Mouse (Mus musculus) heart, embryonic 15.5 days (tissue): ENCODE measurements around the gene Mast1. TPM values are rescaled to one million over a fixed set of nuclear protein-coding genes. Genes with fewer than 3 reads are reported as not detected.

ENCODE experiments used
- ATAC-seq: fragments of 200-750 bp; cut with Nextera tagmentation; replicated peaks from 2 replicates; pipeline ENCODE4 v1.8.0; 2017; ENCODE audit warnings: low read depth, moderate TSS enrichment; ENCODE audit not compliant: insufficient number of reproducible peaks, insufficient read depth, low FRiP score
- H3K27ac ChIP-seq: fragments of 300-500 bp; sonication (generic); 2 replicates; pipeline ENCODE4 v1.5.1; 2015; ENCODE audit warnings: mild to moderate bottlenecking, inconsistent platforms
- H3K27me3 ChIP-seq: fragments of 300-500 bp; sonication (generic); 2 replicates; pipeline ENCODE4 v1.6.1; 2015; ENCODE audit warnings: inconsistent platforms
- H3K36me3 ChIP-seq: fragments of 300-500 bp; sonication (generic); 2 replicates; pipeline ENCODE4 v1.6.1; 2015; ENCODE audit warnings: mild to moderate bottlenecking, inconsistent platforms
- H3K4me1 ChIP-seq: fragments of 300-500 bp; sonication (generic); replicated peaks from 2 replicates; pipeline ENCODE4 v1.6.1; 2015; ENCODE audit warnings: inconsistent platforms
- H3K4me2 ChIP-seq: fragments of 300-500 bp; sonication (generic); 2 replicates; pipeline ENCODE4 v1.6.1; 2015; ENCODE audit warnings: inconsistent platforms, mild to moderate bottlenecking, moderate library complexity
- H3K4me3 ChIP-seq: fragments of 300-500 bp; sonication (generic); 2 replicates; pipeline ENCODE4 v1.5.1; 2015; ENCODE audit warnings: mild to moderate bottlenecking, inconsistent platforms
- H3K9ac ChIP-seq: fragments of 300-500 bp; sonication (generic); 2 replicates; pipeline ENCODE4 v1.6.1; 2015; ENCODE audit warnings: mild to moderate bottlenecking, inconsistent platforms
- H3K9me3 ChIP-seq: fragments of 300-500 bp; sonication (generic); replicated peaks from 2 replicates; pipeline ENCODE4 v1.6.1; 2016; ENCODE audit warnings: inconsistent platforms
- WGBS: fragments of 180-500 bp; shearing (Covaris S2); methylation state at CpG from one replicate; pipeline ENCODE4 v1.1.7; 2015; ENCODE audit warnings: mixed read lengths; 5-methylcytosine and 5-hydroxymethylcytosine counted together
- polyA plus RNA-seq: library from polyadenylated mRNA; unstranded; fragments of >200 nt; fragmentation: Nextera tagmentation; extraction: Ambion mirVana; gene quantifications from 2 replicates; pipeline ENCODE4 v1.2.1, GENCODE M21; 2015

Mast1 gene
- polyA plus RNA-seq: 0.09 and 0.41 TPM in 2 replicates

DNA sequence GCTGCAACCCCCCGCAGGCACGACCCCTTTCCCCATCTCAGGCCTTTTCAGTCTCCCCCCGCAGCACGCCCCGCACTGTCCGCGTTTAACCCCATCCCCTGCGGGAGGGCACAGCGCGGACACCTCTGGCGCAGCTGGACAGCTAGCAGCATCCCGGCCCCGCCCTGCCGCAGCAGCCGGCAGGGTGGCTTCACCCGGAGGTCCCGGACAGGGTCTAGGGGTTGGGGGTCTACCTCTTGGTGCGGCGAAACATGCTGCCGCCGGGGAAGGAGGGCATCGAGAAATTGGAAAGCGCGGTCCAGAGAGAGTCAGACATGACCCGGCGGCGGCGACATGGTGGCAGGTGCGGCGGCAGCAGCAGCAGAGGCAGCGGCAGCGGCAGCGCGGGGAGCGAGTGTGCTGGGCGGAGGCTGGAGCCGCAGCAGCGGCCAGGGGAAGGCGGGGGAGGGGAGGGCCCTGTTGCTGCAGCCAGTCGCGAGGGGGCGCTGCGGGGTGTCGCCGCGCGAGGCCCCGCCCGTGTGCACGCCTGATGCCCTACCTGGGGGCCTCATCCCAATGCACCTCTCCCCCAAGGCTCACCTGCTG, at the start of gene Mast1:
Mast1 (minus strand) TSS at position 398 of the 585 bp plus-strand sequence.
- Histone ChIP-seq H3K27me3 (peaks cover 78% of the 10 kb centered on the region), H3K4me3 (peak within 1 kb of the TSS; percentile 46), H3K27ac (no peak within 1 kb of the TSS), H3K4me2 (peak within 1 kb of the TSS; percentile 71), H3K9ac (0 out of 2 replicates have a peak within 1 kb of the TSS, but pooled peaks have one; percentile 40), H3K9me3 (no peaks in the 10 kb centered on the region), H3K36me3 (no peaks in the 10 kb centered on the region), H3K4me1 (peaks cover 12% of the 10 kb centered on the region)
- under 1% methylated on average over 50 of the region's 50 CpGs for WGBS
- ATAC-seq: peak; percentile 56

DNA sequence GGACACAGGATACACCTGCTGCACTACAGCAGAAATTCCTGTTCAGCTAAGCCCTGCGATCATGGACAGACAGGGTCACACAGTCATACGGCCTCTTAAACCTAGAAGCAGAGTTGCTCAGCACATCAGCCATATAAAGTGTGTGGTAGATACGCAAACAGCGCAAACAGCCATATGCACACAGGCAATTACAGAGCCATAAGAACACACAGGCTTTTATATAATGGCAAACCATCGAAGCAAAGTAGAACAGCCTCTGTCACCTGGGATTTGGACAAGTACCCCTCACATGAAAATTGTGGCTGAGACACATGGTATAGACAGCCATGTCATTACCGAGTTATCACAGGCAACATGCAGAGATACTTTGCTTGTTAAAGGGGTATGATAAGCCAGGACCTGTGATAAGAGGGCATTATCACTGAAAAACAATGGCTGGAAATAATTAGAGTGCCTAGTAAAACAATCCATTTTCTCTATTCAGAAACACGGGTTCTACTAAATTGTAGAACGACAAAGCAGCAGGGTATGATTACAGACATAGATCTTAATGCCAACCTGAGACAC, 49.3 kb upstream of the Mast1 start:
- Histone ChIP-seq H3K36me3 (no peaks in the 10 kb centered on the region), H3K4me1 (peaks cover 48% of the 10 kb centered on the region), H3K27me3 (no peaks in the 10 kb centered on the region), H3K4me3 (peak overlapping the region; percentile 61), H3K9me3 (no peaks in the 10 kb centered on the region), H3K9ac (peak overlapping the region; percentile 64; the same call in 1 of the 2 replicates), H3K4me2 (peak overlapping the region; percentile 99), H3K27ac (peak overlapping the region; percentile 72)
- 30% methylated on average over 8 of the region's 8 CpGs for WGBS
- no peak for ATAC-seq

DNA sequence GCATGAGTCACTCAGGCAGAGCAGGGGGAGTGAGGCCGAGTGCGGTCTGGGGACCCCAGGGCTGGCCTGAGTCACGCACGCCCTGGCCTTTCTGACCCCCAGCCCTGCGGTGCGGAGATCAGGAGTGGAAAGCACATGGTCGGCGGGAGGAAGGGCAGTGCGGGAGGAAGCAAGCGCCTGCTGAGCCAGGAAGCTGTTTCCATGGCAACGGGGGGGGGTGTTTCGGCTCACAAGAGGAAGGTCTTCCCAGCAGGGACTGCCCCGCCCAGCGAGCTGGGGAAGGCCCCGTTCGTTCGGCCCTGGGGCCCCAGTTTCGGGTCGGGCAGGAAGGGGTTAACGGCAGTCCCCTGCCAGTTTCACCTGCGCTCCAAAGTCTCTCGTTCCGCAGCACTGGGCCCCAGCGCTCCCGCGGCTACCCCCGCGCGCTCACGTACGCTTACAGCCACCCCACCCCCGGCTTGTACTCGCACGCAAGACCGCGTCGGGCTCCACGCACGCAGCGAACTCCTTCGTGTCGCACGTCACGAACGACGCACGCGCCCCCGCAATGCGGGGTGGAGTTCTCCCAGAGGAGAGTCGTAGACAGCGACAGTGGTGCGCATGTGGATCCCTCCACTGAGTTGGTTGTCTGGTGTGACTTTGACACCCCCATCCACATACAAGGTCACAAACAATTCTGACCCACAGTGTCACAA, 48.7 kb upstream of the Mast1 start:
- H3K4me3 ChIP-seq: peak overlapping the region; percentile 61
- ATAC-seq: peak; percentile 15

DNA sequence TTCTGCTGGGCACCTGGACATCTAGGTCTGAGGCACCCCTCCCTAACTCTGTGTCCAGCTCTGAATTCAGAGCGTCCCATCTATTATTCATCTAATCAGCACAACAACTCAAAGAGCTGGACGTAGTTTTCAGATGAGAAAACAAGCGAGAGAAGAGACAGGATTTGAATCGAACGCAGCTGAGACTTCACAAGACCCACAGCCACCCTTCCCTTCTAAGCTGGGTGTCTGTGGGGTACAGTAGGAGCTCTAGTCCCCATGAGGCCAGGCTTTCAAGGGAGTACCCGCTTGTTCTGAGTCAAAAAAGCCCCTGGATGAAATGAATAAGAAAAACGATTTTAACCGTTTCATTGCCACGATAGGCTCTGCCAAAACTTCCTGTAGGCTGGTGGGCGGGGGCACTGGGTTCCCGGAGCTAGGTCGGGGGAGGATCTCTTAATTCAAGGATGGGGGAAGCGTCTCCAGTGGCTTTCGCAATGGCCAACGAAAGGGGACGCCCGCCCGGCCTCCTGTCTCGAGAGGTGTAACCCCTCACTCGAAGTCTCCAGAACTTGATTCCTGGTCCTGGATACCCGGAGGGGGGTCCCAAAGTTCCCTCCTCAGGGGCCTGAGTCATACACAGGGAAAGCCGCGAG, 48.0 kb upstream of the Mast1 start:
- Histone ChIP-seq H3K9ac (peak overlapping the region; percentile 64), H3K4me1 (peaks cover 54% of the 10 kb centered on the region)
- WGBS: 2% methylated on average over 23 of the region's 23 CpGs

More for the DNA sequence above, 48.7 kb upstream of the Mast1 start:
- peak overlapping the region; percentile 64 for H3K9ac ChIP-seq
- peak overlapping the region; percentile 99 for H3K4me2 ChIP-seq
- H3K27ac ChIP-seq: peak overlapping the region; percentile 72
- H3K9me3 ChIP-seq: no peaks in the 10 kb centered on the region
- H3K27me3 ChIP-seq: no peaks in the 10 kb centered on the region
- H3K36me3 ChIP-seq: no peaks in the 10 kb centered on the region
- under 1% methylated on average over 53 of the region's 53 CpGs for WGBS
- peaks cover 51% of the 10 kb centered on the region for H3K4me1 ChIP-seq

DNA sequence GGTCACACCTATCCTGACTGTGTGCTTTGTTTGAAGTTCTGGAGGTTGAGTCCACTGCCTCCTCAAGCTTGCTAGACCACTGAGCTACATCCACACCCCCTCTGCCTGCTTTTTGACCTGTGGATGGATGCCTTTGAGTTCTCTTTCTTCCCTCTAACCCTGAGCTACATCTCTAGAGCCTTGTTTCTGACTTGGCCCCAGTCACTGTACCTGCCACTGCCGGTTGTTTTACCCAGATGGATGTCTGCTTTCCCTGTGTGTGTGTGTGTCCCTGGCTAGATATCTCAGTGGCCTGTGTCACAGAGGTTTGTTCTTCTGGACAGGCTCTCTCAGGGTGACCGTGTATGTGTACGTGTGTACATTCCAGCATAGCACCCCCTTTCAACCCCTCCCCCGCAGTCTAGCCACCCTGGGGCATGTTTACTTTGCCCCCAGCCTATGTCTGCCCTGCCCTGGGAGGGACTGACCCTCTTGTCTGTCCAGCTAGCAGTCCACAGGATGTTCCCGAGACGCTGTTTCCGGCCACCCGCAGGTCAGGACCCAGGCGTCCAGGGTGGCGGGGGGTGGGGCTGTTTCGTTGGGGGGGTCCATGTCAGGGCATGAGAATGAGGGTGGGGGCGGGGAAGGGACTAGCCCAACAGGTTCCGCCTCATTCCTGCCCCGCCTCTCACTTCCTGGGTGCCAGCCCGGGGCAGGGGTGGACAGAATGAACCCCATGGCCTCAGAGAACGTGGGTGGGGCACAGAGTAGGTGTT, 47.3 kb upstream of the Mast1 start:
- peak overlapping the region; percentile 72 for H3K27ac ChIP-seq
- no peak for ATAC-seq
- H3K36me3 ChIP-seq: no peaks in the 10 kb centered on the region
- peaks cover 58% of the 10 kb centered on the region for H3K4me1 ChIP-seq
- peak overlapping the region; percentile 61; the same call in 1 of the 2 replicates for H3K4me3 ChIP-seq
- H3K9me3 ChIP-seq: no peaks in the 10 kb centered on the region
- H3K27me3 ChIP-seq: no peaks in the 10 kb centered on the region
- H3K4me2 ChIP-seq: peak overlapping the region; percentile 99
- no peak overlapping the region for H3K9ac ChIP-seq
- WGBS: 11% methylated on average over 16 of the region's 16 CpGs

More for the DNA sequence above, 48.0 kb upstream of the Mast1 start:
- Histone ChIP-seq H3K27me3 (no peaks in the 10 kb centered on the region), H3K27ac (peak overlapping the region; percentile 72), H3K9me3 (no peaks in the 10 kb centered on the region), H3K36me3 (no peaks in the 10 kb centered on the region), H3K4me3 (peak overlapping the region; percentile 61), H3K4me2 (peak overlapping the region; percentile 99)
- no peak for ATAC-seq

DNA sequence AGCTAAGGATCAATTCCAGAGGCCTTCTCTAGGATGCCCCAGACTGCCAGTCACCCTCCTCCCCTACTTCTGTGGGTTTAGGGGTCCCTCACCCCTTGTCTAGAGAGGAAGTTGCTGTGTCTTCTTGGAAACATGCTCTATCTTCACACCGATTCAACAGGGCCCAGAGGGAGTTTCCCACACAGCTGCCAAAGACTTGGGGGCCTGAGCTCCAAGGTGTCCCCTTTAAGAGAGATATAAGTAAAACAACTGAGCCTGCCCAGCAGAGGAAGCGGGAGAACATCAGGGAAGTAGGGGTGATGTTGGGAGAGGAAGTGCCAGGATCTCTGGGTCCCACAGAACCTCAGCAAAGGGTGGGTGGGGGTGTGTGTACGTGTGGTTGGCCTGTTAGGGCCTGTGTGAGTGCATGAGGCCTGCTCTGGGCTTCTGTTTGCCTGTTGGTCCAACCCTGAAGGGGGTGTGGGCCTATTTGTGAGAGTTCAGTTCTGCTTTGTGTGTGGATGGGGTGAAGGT, 45.4 kb upstream of the Mast1 start:
- Histone ChIP-seq H3K9ac (no peak overlapping the region), H3K4me1 (peaks cover 70% of the 10 kb centered on the region), H3K4me3 (no peak overlapping the region), H3K9me3 (no peaks in the 10 kb centered on the region), H3K27ac (no peak overlapping the region), H3K27me3 (no peaks in the 10 kb centered on the region), H3K4me2 (no peak overlapping the region), H3K36me3 (no peaks in the 10 kb centered on the region)
- ATAC-seq: no peak
- 55% methylated on average over 3 of the region's 3 CpGs for WGBS

DNA sequence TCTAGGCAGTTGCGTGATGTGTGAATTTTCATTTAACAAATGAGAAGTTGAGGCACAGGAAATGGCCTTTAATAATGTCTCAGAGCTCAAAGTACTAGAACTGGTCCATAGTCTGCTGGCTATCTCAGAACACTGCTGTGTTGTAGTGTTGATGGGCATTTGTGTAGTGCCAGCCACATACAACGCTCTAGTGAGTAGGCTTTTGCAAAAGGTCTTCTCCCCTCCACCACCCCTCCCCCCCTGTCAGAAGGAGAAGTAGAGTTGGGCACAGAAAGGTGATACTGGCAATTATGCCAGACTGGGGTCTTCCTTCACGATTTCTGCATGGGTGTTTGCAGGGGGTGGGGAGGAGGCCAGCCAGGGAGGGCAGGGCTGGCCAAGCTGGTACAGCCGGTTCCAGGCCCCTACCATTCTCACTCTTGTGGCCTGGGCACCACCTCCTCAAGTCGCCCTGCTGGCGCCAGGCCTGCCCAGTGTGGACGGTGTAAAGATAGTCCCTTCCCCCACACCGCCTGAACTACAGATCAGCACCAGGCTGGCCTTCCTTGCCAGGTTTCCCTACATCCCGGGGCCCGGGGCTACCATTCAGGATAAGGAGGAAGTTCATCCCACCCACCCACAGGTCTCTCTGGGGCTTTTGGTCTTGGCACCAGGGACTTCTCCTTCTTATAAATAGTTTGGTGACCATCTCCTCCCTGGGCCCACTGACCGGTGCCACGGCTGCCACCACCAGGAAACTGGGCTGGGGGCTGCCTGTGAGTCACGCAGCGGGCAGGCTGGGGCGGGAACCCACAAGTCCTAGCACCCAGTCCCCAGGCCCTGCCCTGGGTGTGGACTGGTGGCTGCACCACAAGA, 44.7 kb upstream of the Mast1 start:
- Histone ChIP-seq H3K9me3 (no peaks in the 10 kb centered on the region), H3K4me3 (no peak overlapping the region), H3K9ac (no peak overlapping the region), H3K4me1 (peaks cover 76% of the 10 kb centered on the region), H3K4me2 (no peak overlapping the region), H3K36me3 (no peaks in the 10 kb centered on the region), H3K27me3 (no peaks in the 10 kb centered on the region), H3K27ac (peak overlapping the region; percentile 91)
- WGBS: 69% methylated on average over 15 of the region's 15 CpGs
- ATAC-seq: no peak

DNA sequence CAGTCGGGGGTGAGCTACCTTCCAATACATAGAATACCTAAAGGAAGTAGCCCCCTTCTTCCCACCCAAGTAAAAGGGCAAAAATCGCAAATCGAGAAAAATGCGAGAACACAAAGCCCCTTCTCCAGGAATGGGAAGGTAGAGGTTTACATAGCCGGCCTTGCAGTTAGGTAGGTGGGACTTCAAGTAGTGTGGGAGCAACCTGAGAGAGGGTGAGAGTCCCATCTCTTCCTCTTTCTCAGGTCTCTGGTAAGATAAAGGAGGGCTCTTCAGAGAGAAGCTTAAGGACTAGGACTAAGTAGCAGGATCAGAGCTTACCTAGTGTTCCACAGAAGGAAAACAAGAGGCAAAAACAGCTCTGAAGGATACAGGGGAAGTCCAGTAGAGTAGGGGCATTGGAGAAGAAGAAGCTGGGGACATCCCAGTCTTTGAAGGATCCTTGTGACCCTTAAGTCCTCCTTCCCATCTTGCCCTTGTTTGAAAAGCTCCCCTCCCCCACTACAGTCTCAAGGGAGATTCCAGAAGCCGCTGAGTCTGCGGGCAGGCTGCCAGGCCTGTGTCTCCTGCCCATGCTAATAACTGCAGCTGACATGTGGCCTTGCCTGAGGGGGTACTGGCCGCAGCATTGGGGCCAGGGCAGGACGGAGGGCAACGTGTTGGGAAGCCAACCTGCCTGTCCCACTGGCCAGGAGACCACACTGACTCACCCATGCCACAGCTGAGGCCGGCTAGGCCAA, 43.6 kb upstream of the Mast1 start:
- no peak for ATAC-seq
- Histone ChIP-seq H3K4me3 (peak overlapping the region; percentile 66), H3K36me3 (no peaks in the 10 kb centered on the region), H3K9me3 (no peaks in the 10 kb centered on the region), H3K4me1 (peaks cover 73% of the 10 kb centered on the region), H3K27ac (peak overlapping the region; percentile 91), H3K27me3 (no peaks in the 10 kb centered on the region), H3K4me2 (peak overlapping the region; percentile 97), H3K9ac (no peak overlapping the region)
- 25% methylated on average over 11 of the region's 11 CpGs for WGBS

DNA sequence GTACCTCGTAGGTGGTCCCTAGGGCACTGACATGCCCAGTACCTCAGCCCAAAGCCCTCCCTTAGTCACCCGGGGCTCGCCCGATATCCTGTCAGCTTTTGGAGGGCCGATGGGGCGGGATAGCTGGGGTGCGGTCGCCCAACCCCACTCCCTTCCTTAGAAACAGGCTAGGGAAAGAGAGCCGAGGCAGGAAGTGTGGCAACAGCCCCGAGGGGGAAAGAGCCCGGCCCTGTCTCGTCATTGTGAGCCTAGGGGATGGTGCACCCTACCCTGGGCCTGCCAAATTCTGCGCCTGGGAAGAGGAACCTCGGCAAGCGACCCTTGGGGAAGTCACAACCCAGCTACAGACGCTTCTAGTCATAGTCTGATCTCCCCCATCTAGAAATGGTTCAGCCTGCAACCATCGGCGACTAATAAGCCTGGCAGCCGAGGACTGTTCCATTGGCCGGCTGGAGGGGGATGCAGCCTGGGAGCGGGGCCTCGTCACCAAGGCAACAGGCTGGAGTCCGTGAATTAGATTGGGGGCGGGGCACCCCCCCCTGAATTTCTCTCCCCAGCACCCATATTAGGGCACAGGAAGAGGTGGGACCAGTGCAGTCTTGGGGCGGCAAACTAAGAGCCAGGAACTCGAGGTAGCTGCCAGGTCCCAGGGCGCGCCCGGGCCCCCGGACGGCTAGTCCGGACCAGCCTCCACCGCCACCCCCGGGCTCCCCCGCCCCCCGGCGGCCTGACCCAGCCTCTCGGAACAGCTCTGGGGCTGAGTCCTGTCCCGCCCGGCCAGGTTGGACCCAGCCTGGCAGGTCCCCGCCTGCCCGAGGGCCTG, 42.7 kb upstream of the Mast1 start:
- Histone ChIP-seq H3K9ac (peak overlapping the region; percentile 49), H3K27ac (peak overlapping the region; percentile 91), H3K36me3 (no peaks in the 10 kb centered on the region), H3K4me2 (peak overlapping the region; percentile 97), H3K4me1 (peaks cover 73% of the 10 kb centered on the region), H3K4me3 (peak overlapping the region; percentile 66), H3K27me3 (no peaks in the 10 kb centered on the region), H3K9me3 (no peaks in the 10 kb centered on the region)
- ATAC-seq: peak; percentile 18
- WGBS: 3% methylated on average over 38 of the region's 42 CpGs
